Mouse (Mus musculus) MEL (cell line): ENCODE results near the gene Btbd6. TPM values are rescaled to one million over a fixed set of nuclear protein-coding genes. Genes with fewer than 3 reads are reported as not detected.

Experiments
- DNase-seq: peaks from one replicate; pipeline ENCODE4 v3.0.0; 2011; ENCODE audit warnings: low read depth, low spot score
- H3K27ac ChIP-seq: 2 replicates; pipeline ENCODE4 v1.5.1; 2012; ENCODE audit warnings: low read depth, mild to moderate bottlenecking, control low read depth, low read length, moderate library complexity; ENCODE audit not compliant: control insufficient read depth
- H3K27me3 ChIP-seq, 2 experiments: fragments of 150-350 bp in 1 of 2; sonication (generic) in 1 of 2; 2 replicates each; pipeline ENCODE4 v1.6.1; 2012; ENCODE audit warnings: low read length in 2 of 2, mild to moderate bottlenecking in 2 of 2, improper control_type of control experiment in 1 of 2, moderate library complexity in 1 of 2; ENCODE audit not compliant: insufficient read depth in 2 of 2, control insufficient read depth in 1 of 2
- H3K36me3 ChIP-seq, 2 experiments: 2 replicates each; pipeline ENCODE4 v1.6.1; 2012 to 2014; ENCODE audit warnings: low read length in 2 of 2, improper control_type of control experiment in 1 of 2, inconsistent platforms in 1 of 2, mild to moderate bottlenecking in 1 of 2; ENCODE audit not compliant: insufficient read depth in 2 of 2, control insufficient read depth in 1 of 2
- H3K4me1 ChIP-seq, 2 experiments: fragments of 150-350 bp in 1 of 2; sonication (generic) in 1 of 2; 2 replicates each; pipeline ENCODE4 v1.6.1; 2012; ENCODE audit warnings: low read length in 2 of 2, improper control_type of control experiment in 1 of 2, mild to moderate bottlenecking in 1 of 2; ENCODE audit not compliant: insufficient read depth in 2 of 2, control insufficient read depth in 1 of 2
- H3K4me3 ChIP-seq, 2 experiments: fragments of 150-350 bp in 1 of 2; sonication (generic) in 1 of 2; 2 replicates each; pipeline ENCODE4 v1.5.1; 2012; ENCODE audit warnings: low read depth in 2 of 2, low read length in 2 of 2, mild to moderate bottlenecking in 2 of 2, moderate library complexity in 2 of 2, control low read depth in 1 of 2, improper control_type of control experiment in 1 of 2; ENCODE audit not compliant: control insufficient read depth in 1 of 2, insufficient read depth in 1 of 2
- H3K79me2 ChIP-seq: 2 replicates; pipeline ENCODE4 v1.6.1; 2012; ENCODE audit warnings: mild to moderate bottlenecking, low read length, moderate library complexity; ENCODE audit not compliant: control insufficient read depth, poor library complexity, insufficient read depth
- H3K9ac ChIP-seq: 2 replicates; pipeline ENCODE4 v1.6.1; 2012; ENCODE audit warnings: low read depth, mild to moderate bottlenecking, control low read depth, low read length, moderate library complexity; ENCODE audit not compliant: control insufficient read depth, poor library complexity, severe bottlenecking
- H3K9me3 ChIP-seq: fragments of 150-350 bp; sonication (generic); replicated peaks from 2 replicates; pipeline ENCODE4 v1.6.1; 2012; ENCODE audit warnings: mild to moderate bottlenecking, low read length, improper control_type of control experiment, moderate library complexity; ENCODE audit not compliant: insufficient read depth
- EP300 ChIP-seq, 2 experiments: IDR thresholded peaks; 2 replicates each; pipeline ENCODE4 v1.6.1; 2011; ENCODE audit warnings: improper control_type of control experiment in 2 of 2, low read length in 2 of 2, low read depth in 1 of 2, mild to moderate bottlenecking in 1 of 2
- ETS1 ChIP-seq: IDR thresholded peaks from 2 replicates; pipeline ENCODE4 v1.6.1; 2012; ENCODE audit warnings: low read depth, mild to moderate bottlenecking, inconsistent platforms, low read length, improper control_type of control experiment, moderate library complexity
- GATA1 ChIP-seq: IDR thresholded peaks from 2 replicates; pipeline ENCODE4 v1.6.1; 2011; ENCODE audit warnings: low read depth, low read length, improper control_type of control experiment
- POLR2AphosphoS2 ChIP-seq: IDR thresholded peaks from 2 replicates; pipeline ENCODE4 v1.6.1; 2011; ENCODE audit warnings: low read length, improper control_type of control experiment
- POLR2AphosphoS5 ChIP-seq: IDR thresholded peaks from 2 replicates; pipeline ENCODE4 v1.6.1; 2012; ENCODE audit warnings: low read depth, borderline replicate concordance, mild to moderate bottlenecking, inconsistent platforms, low read length, moderate library complexity, mixed read lengths
- SMC3 ChIP-seq: IDR thresholded peaks from 2 replicates; pipeline ENCODE4 v1.6.1; 2011; ENCODE audit warnings: low read depth, low read length, improper control_type of control experiment
- TBP ChIP-seq: IDR thresholded peaks from 2 replicates; pipeline ENCODE4 v1.8.0; 2011; ENCODE audit warnings: low read depth, low read length, improper control_type of control experiment
- UBTF ChIP-seq: IDR thresholded peaks from 2 replicates; pipeline ENCODE4 v1.6.1; 2012; ENCODE audit warnings: low read depth, mild to moderate bottlenecking, inconsistent platforms, low read length, improper control_type of control experiment, moderate library complexity, borderline replicate concordance; ENCODE audit not compliant: insufficient read depth
- USF2 ChIP-seq, 2 experiments: IDR thresholded peaks; 2 replicates each; pipeline ENCODE4 v1.6.1; 2011 to 2012; ENCODE audit warnings: improper control_type of control experiment in 2 of 2, low read length in 2 of 2, borderline replicate concordance in 1 of 2, inconsistent platforms in 1 of 2, low read depth in 1 of 2, mild to moderate bottlenecking in 1 of 2; ENCODE audit not compliant: insufficient read depth in 1 of 2
- ZKSCAN1 ChIP-seq: IDR thresholded peaks from 2 replicates; pipeline ENCODE4 v1.6.1; 2012; ENCODE audit warnings: low read depth, mild to moderate bottlenecking, inconsistent platforms, low read length, improper control_type of control experiment, moderate library complexity
- polyA plus RNA-seq, 2 experiments: library from polyadenylated mRNA; stranded (reverse) in 1 of 2; unstranded in 1 of 2; fragments of >175 nt in 1 of 2; fragments of >200 nt in 1 of 2; gene quantifications; 2 replicates each; pipeline versions ENCODE4 v1.2.1 to v1.2.4; 2012; ENCODE audit warnings: low replicate concordance in 2 of 2, low read depth in 1 of 2; ENCODE audit not compliant: insufficient read length in 2 of 2, insufficient read depth in 1 of 2, missing spikeins in 1 of 2
- total RNA-seq: library from RNA; depleted of rRNA; stranded (reverse); fragments of 300-350 nt; gene quantifications from 2 replicates; pipeline ENCODE4 v1.2.3, GENCODE M21; 2012

Gene Btbd6
- total and polyA plus RNA-seq, 3 experiments = 1.8 to 3.0 TPM; not detected in 1

DNA sequence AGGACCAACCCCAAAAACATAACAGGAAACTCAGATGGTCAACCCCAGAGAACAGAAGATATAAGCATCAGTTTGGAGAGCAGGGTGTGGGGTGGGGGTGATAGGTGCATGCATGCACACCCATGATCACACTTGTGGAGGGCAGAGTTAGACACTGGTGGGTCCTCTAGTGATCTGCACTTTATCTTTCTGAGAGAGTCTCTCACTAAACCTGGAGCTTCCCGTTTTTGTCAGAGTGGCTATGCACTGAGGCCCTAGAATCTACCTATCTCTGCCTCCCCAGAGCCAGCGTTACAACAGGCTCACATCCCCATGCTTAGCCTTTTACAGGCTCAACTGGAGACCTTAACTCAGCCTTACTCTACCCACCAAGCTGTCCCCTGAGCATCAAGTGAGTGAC, 15.2 kb downstream of the Btbd6 start (continued):
- TF ChIP-seq POLR2AphosphoS5 (no peak), USF2 (IDR thresholded peaks at IDR 0.05; ENCODE audit: borderline replicate concordance in 1 of 2, insufficient read depth in 1 of 2, low read depth in 1 of 2, low read length in 2 of 2) (no peak), TBP (peak; percentile 84), ETS1 (no peak), POLR2AphosphoS2 (no peak), ZKSCAN1 (no peak), UBTF (peak; percentile 84; the same call in 1 of the 2 replicates)

DNA sequence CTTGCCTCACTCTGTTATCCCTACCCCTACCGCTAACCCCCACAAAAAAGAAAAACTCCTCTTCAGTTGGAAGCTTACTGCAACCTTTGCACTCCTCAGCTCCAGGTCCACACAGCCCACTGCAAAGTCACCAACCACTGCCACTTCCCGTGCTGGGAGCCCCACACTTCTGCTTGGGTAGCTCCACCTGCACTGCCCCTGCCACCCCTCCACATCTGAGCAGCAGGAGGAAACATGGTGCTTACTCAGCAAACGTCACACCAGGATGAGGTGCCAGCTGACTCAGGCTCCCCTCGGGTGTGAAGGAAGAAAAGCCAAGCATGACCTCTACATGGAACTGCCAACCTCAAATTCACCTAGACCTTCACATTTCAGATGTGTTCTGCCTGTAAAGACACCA, 17.9 kb downstream of the Btbd6 start:
- Histone ChIP-seq H3K36me3 (peaks cover 28 to 45% of the 10 kb centered on the region in 2 experiments), H3K27me3 (no peaks in the 10 kb centered on the region), H3K79me2 (peaks cover 67% of the 10 kb centered on the region), H3K27ac (no peak overlapping the region), H3K9me3 (no peaks in the 10 kb centered on the region), H3K4me1 (peaks cover 38 to 42% of the 10 kb centered on the region in 2 experiments), H3K9ac (no peak overlapping the region), H3K4me3 (no peak overlapping the region)
- TF ChIP-seq TBP = 0 out of 2 replicates have a peak, but pooled peaks have one; percentile 42
- TF ChIP-seq EP300 (IDR thresholded peaks at IDR 0.05; ENCODE audit: low read depth in 1 of 2, low read length in 2 of 2) = no peak
- DNase-seq = no peak

DNA sequence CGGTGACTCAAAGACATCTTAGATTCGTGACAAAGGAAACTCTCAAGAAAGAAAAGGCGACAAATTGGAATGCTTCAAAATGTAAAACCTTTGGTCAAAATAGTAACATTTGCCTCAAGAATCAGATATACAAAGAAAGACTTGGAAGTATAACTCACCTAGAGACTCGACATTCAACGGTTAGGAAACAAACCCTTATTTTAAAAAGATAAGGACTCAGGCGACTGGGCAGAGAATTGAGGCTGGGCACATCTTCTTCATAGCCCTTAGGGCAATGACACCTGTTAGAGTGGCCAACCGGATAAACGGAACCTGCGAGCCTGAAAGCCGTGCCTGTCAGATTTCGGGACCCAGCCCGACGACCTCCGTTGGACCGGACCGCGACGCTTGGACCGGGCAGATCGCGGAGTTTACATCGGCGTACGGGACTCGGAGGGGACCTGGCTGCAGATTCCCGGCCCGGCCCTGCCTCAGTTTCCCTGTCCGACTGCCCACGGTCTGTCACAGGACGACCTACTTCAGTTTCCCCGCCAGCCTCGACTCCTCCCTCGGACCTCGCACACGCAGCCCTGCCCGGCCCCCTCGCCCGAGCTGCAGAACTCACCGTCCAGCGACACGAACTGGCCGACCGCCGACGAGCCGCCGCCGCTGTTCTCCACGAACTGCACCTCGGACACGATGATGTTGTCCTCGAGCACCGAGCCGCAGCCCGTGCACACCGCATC, 23.4 kb downstream of the Btbd6 start:
- H3K4me1 ChIP-seq = peaks cover 9 to 21% of the 10 kb centered on the region in 2 experiments
- H3K27me3 ChIP-seq = no peaks in the 10 kb centered on the region
- peak overlapping the region; percentile 67 to 89 for H3K4me3 ChIP-seq
- H3K27ac ChIP-seq = peak overlapping the region; percentile 95
- peaks cover 10 to 20% of the 10 kb centered on the region in 2 experiments for H3K36me3 ChIP-seq
- peaks cover 57% of the 10 kb centered on the region for H3K79me2 ChIP-seq
- TF ChIP-seq GATA1 (peak; percentile 58; the same call in 1 of the 2 replicates), SMC3 (no peak)
- TF ChIP-seq, all 39 proteins: peak for 1
- Histone ChIP-seq H3K9ac (peak overlapping the region; percentile 89), H3K9me3 (no peaks in the 10 kb centered on the region)
- peak; percentile 73 for DNase-seq
